Mouse (Mus musculus) G1E (cell line): ENCODE results near the gene Ctcf. TPM values are rescaled to one million over a fixed set of nuclear protein-coding genes. Genes with fewer than 3 reads are reported as not detected.
A peak's percentile ranks its signal among the peaks of the same experiment; 100 is the strongest.

Source experiments
- ATAC-seq: 2 replicates; pipeline ENCODE4 v1.8.0; 2016; ENCODE audit warnings: mild to moderate bottlenecking; ENCODE audit not compliant: insufficient number of reproducible peaks, poor library complexity, low FRiP score, severe bottlenecking; ENCODE audit errors: extremely low read depth
- DNase-seq: peaks from one replicate; pipeline ENCODE4 v3.0.0; 2012; ENCODE audit warnings: low spot score
- H3K27me3 ChIP-seq: 2 replicates; pipeline ENCODE4 v1.6.1; 2012; ENCODE audit warnings: mild to moderate bottlenecking, low read length, inconsistent platforms; ENCODE audit not compliant: insufficient read depth
- H3K36me3 ChIP-seq: replicated peaks from 2 replicates; pipeline ENCODE3; 2012; ENCODE audit warnings: mild to moderate bottlenecking, inconsistent platforms
- H3K4me1 ChIP-seq: 2 replicates; pipeline ENCODE4 v1.6.1; 2012; ENCODE audit warnings: low read depth, low read length, inconsistent platforms, mixed read lengths; ENCODE audit not compliant: insufficient read depth
- H3K4me3 ChIP-seq: 2 replicates; pipeline ENCODE4 v1.5.1; 2012; ENCODE audit warnings: low read depth, mild to moderate bottlenecking, inconsistent platforms, low read length, moderate library complexity, mixed read lengths
- H3K9me3 ChIP-seq: replicated peaks from 2 replicates; pipeline ENCODE4 v1.6.1; 2012; ENCODE audit warnings: inconsistent platforms
- CTCF ChIP-seq: IDR thresholded peaks from 2 replicates; pipeline ENCODE4 v1.5.1; 2012; ENCODE audit warnings: low read depth, low read length, inconsistent platforms, mixed read lengths
- GATA1 ChIP-seq: IDR thresholded peaks from 2 replicates; pipeline ENCODE4 v1.6.1; 2012; ENCODE audit warnings: borderline replicate concordance, low read length, inconsistent platforms, mixed read lengths
- GATA2 ChIP-seq: IDR thresholded peaks from 2 replicates; pipeline ENCODE4 v1.6.1; 2012; ENCODE audit warnings: low read depth, low read length, inconsistent platforms, borderline replicate concordance
- POLR2AphosphoS5 ChIP-seq: IDR thresholded peaks from 2 replicates; pipeline ENCODE4 v1.6.1; 2012; ENCODE audit warnings: low read depth, low read length, inconsistent platforms; ENCODE audit not compliant: insufficient replicate concordance
- TAL1 ChIP-seq: conservative IDR thresholded peaks from 2 replicates; pipeline ENCODE4 v1.6.1; 2012; ENCODE audit warnings: low read depth, low read length, inconsistent platforms, mixed read lengths
- polyA plus RNA-seq: library from polyadenylated mRNA; stranded (reverse); fragments of >175 nt; gene quantifications from 2 replicates; pipeline ENCODE4 v1.2.3, GENCODE M21; 2012
- total RNA-seq, 2 experiments: library from RNA; stranded (forward) in 1 of 2; stranded (reverse) in 1 of 2; fragments of 200-1000 nt in 1 of 2; fragments of >200 nt in 1 of 2; fragmentation: Nextera tagmentation in 1 of 2; gene quantifications; 2 replicates each; pipeline ENCODE4 v1.2.3; 2014 to 2017

Gene Ctcf
- total and polyA plus RNA-seq, 3 experiments: 78.9 to 155 (median 133) TPM

GRCm38 (mm10) chr8:105615942-105616341, 20.4 kb upstream of the Ctcf start:
- Histone ChIP-seq H3K9me3 (no peaks in the 10 kb centered on the region), H3K27me3 (no peaks in the 10 kb centered on the region; the same call in 1 of the 2 replicates), H3K4me1 (peaks cover 98% of the 10 kb centered on the region), H3K36me3 (peaks cover 99% of the 10 kb centered on the region), H3K4me3 (no peak overlapping the region)
- DNase-seq: no peak
- no peak for ATAC-seq
- TF ChIP-seq POLR2AphosphoS5 (no peak), GATA2 (no peak), CTCF (no peak), TAL1 (no peak), GATA1 (no peak)

DNA sequence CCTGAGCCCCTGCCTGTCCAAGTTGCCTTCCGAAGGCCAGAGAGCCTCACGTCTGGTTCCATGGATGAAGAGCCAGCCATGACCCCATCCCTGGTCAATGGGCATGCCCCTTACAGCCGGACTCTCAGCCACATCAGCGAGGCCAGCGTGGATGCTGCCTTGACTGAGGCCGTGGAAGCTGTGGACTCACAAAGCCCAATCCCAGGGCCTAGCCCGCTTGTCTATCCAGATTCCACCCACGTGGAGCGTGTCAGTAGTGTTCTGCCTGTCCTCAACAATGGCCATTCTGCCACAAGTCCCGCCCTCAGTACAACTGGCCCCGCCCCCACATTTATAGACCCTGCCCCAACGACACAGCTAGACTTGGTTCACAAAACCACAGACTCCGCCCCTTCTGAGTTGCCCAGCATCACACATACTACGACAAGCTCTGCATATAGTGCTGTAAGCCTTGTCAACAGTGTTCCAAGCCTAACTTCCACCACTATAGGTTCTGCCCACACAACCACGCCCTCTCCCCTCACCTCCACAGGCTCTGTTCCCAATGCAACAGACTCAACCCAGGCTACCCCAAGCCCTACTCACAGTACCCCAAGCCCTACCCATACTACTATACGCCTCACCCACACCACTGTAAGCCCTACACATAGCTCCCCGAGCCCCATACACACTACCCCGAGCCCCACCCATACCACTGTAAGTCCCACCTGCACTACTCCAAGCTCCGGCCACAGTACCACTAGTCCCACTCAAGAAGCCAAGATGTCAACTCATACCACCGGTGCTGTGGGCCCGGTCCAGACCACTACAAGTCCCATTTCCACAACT, 18.7 kb upstream of the Ctcf start:
- TF ChIP-seq TAL1: no peak
- TF ChIP-seq CTCF: no peak
- TF ChIP-seq POLR2AphosphoS5: no peak
- TF ChIP-seq GATA1: no peak
- TF ChIP-seq GATA2: no peak
- Histone ChIP-seq H3K27me3 (no peaks in the 10 kb centered on the region; the same call in 1 of the 2 replicates), H3K4me1 (peaks cover 98% of the 10 kb centered on the region), H3K4me3 (peak overlapping the region; percentile 52; the same call in 1 of the 2 replicates), H3K9me3 (no peaks in the 10 kb centered on the region), H3K36me3 (peaks cover 99% of the 10 kb centered on the region)
- DNase-seq (peak; percentile 54), ATAC-seq (no peak)

- Histone ChIP-seq H3K4me3 (no peak overlapping the region), H3K36me3 (peaks cover 99% of the 10 kb centered on the region), H3K9me3 (no peaks in the 10 kb centered on the region), H3K4me1 (peaks cover 98% of the 10 kb centered on the region), H3K27me3 (no peaks in the 10 kb centered on the region; the same call in 1 of the 2 replicates)
- DNase-seq (no peak), ATAC-seq (no peak)
- TF ChIP-seq GATA2: no peak
- TF ChIP-seq CTCF: no peak
- TF ChIP-seq TAL1: no peak
- no peak for TF ChIP-seq POLR2AphosphoS5
- no peak for TF ChIP-seq GATA1
These were observed 18.1 kb upstream of the Ctcf start for GRCm38 (mm10) chr8:105618279-105618634.

- Histone ChIP-seq H3K9me3 (no peaks in the 10 kb centered on the region), H3K4me1 (peaks cover 100% of the 10 kb centered on the region), H3K4me3 (no peak overlapping the region), H3K27me3 (no peaks in the 10 kb centered on the region; the same call in 1 of the 2 replicates), H3K36me3 (peaks cover 100% of the 10 kb centered on the region)
- ATAC-seq: no peak
- DNase-seq: no peak
- TF ChIP-seq GATA1 (no peak), TAL1 (no peak), CTCF (no peak), POLR2AphosphoS5 (peak; percentile 77; the same call in 1 of the 2 replicates)
These were observed 17.3 kb upstream of the Ctcf start for GRCm38 (mm10) chr8:105618892-105619591.

DNA sequence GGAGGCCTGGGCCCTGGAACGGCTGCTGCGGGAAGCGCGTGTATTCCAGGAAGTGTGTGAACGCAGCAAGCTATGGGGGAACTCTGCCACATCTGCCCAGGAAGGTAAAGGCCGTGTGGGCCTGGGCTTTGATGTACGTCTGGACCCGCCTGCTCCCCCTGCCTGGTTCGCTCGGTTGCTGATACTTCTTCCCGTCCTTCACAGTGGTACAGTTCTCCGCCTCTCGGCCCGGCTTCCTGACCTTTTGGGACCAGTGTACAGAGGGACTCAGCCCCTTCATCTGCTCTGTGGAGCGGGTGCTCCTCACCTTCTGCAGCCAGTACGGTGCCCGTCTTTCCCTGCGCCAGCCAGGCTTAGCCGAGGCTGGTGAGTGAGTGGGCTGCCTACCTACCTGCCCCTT, 16.2 kb upstream of the Ctcf start:
- Histone ChIP-seq H3K36me3 (peaks cover 100% of the 10 kb centered on the region), H3K27me3 (no peaks in the 10 kb centered on the region; the same call in 1 of the 2 replicates), H3K4me1 (peaks cover 97% of the 10 kb centered on the region), H3K9me3 (no peaks in the 10 kb centered on the region), H3K4me3 (peak overlapping the region; percentile 2; the same call in 1 of the 2 replicates)
- no peak for TF ChIP-seq POLR2AphosphoS5
- TF ChIP-seq GATA2: no peak
- TF ChIP-seq GATA1: no peak
- TF ChIP-seq TAL1: no peak
- no peak for TF ChIP-seq CTCF
- DNase-seq: no peak
- no peak for ATAC-seq
